Mouse (Mus musculus) CH12.LX (cell line): Measurements from ENCODE around the gene Rab2b. TPM values are rescaled to one million over a fixed set of nuclear protein-coding genes. Genes with fewer than 3 reads are reported as not detected.

ENCODE experiments used
- DNase-seq: peaks from one replicate; pipeline ENCODE4 v3.0.0-alpha.2; 2013; ENCODE audit errors: extremely low read depth
- H3K27ac ChIP-seq: 2 replicates; pipeline ENCODE4 v1.5.1; 2012; ENCODE audit warnings: low read depth, mild to moderate bottlenecking, control low read depth, moderate library complexity; ENCODE audit not compliant: insufficient read depth
- H3K27me3 ChIP-seq: replicated peaks from 2 replicates; pipeline ENCODE3; 2012; ENCODE audit warnings: inconsistent platforms
- H3K36me3 ChIP-seq, 2 experiments: replicated peaks in 1 of 2; 2 replicates each; pipeline versions ENCODE3 to v1.6.1; 2012; ENCODE audit warnings: inconsistent platforms in 1 of 2, low read length in 1 of 2, mild to moderate bottlenecking in 1 of 2, mixed read lengths in 1 of 2, moderate library complexity in 1 of 2; ENCODE audit not compliant: control insufficient read depth in 1 of 2, insufficient read depth in 1 of 2
- H3K4me1 ChIP-seq, 2 experiments: 2 replicates each; pipeline ENCODE4 v1.6.1; 2012; ENCODE audit warnings: inconsistent platforms in 1 of 2, moderate library complexity in 1 of 2; ENCODE audit not compliant: insufficient read depth in 2 of 2, control insufficient read depth in 1 of 2
- H3K4me2 ChIP-seq: 2 replicates; pipeline ENCODE4 v1.6.1; 2012; ENCODE audit warnings: low read depth, mild to moderate bottlenecking, control low read depth; ENCODE audit not compliant: poor library complexity, insufficient read depth, severe bottlenecking
- H3K4me3 ChIP-seq, 3 experiments: fragments of 150-350 bp in 1 of 3; sonication (generic) in 1 of 3; replicated peaks in 1 of 3; 2 replicates each; pipeline versions ENCODE3 to v1.5.1; 2011 to 2012; ENCODE audit warnings: low read depth in 2 of 3, low read length in 2 of 3, mild to moderate bottlenecking in 2 of 3, moderate library complexity in 2 of 3, control low read depth in 1 of 3, improper control_type of control experiment in 1 of 3, inconsistent platforms in 1 of 3, mixed read lengths in 1 of 3; ENCODE audit not compliant: poor library complexity in 1 of 3
- H3K79me2 ChIP-seq: replicated peaks from 2 replicates; pipeline ENCODE4 v1.6.1; 2012; ENCODE audit warnings: mild to moderate bottlenecking, moderate library complexity; ENCODE audit not compliant: control insufficient read depth, poor library complexity, insufficient read depth, severe bottlenecking; ENCODE audit errors: extremely low read depth
- H3K9ac ChIP-seq: 2 replicates; pipeline ENCODE4 v1.6.1; 2012; ENCODE audit warnings: low read depth, mild to moderate bottlenecking, control low read depth, moderate library complexity; ENCODE audit not compliant: insufficient read depth
- H3K9me3 ChIP-seq: replicated peaks from 2 replicates; pipeline ENCODE3; 2012; ENCODE audit warnings: low read length, inconsistent platforms, mixed read lengths
- BHLHE40 ChIP-seq: IDR thresholded peaks from 2 replicates; pipeline ENCODE4 v1.6.1; 2011; ENCODE audit warnings: mild to moderate bottlenecking, low read depth, low read length, improper control_type of control experiment
- CHD1 ChIP-seq: IDR thresholded peaks from 2 replicates; pipeline ENCODE4 v1.6.1; 2012; ENCODE audit warnings: low read depth, low read length, improper control_type of control experiment, inconsistent platforms
- EP300 ChIP-seq: IDR thresholded peaks from 2 replicates; pipeline ENCODE4 v1.6.1; 2011; ENCODE audit warnings: low read length, improper control_type of control experiment
- ETS1 ChIP-seq: conservative IDR thresholded peaks from 2 replicates; pipeline ENCODE4 v1.6.1; 2012; ENCODE audit warnings: low read depth, mild to moderate bottlenecking, inconsistent platforms, low read length, improper control_type of control experiment, moderate library complexity
- GABPA ChIP-seq: IDR thresholded peaks from 2 replicates; pipeline ENCODE4 v1.6.1; 2012; ENCODE audit warnings: low read depth, low read length, improper control_type of control experiment, inconsistent platforms; ENCODE audit not compliant: insufficient replicate concordance
- HCFC1 ChIP-seq: IDR thresholded peaks from 2 replicates; pipeline ENCODE4 v1.6.1; 2012; ENCODE audit warnings: low read depth, mild to moderate bottlenecking, inconsistent platforms, low read length, improper control_type of control experiment
- KAT2A ChIP-seq: IDR thresholded peaks from 2 replicates; pipeline ENCODE4 v1.6.1; 2012; ENCODE audit warnings: low read length, improper control_type of control experiment, inconsistent platforms; ENCODE audit not compliant: insufficient replicate concordance
- MEF2A ChIP-seq: IDR thresholded peaks from 2 replicates; pipeline ENCODE4 v1.6.1; 2014; ENCODE audit warnings: low read depth, mild to moderate bottlenecking, inconsistent platforms, low read length, improper control_type of control experiment, borderline replicate concordance
- NRF1 ChIP-seq: IDR thresholded peaks from 2 replicates; pipeline ENCODE4 v1.6.1; 2014; ENCODE audit warnings: low read depth, mild to moderate bottlenecking, inconsistent platforms, low read length, improper control_type of control experiment, moderate library complexity
- PAX5 ChIP-seq: IDR thresholded peaks from 2 replicates; pipeline ENCODE4 v1.6.1; 2012; ENCODE audit warnings: low read length, inconsistent platforms, mixed read lengths
- POLR2A ChIP-seq: IDR thresholded peaks from 2 replicates; pipeline ENCODE4 v1.6.1; 2011; ENCODE audit warnings: low read depth, mild to moderate bottlenecking, improper control_type of control experiment, low read length
- SIN3A ChIP-seq: IDR thresholded peaks from 2 replicates; pipeline ENCODE4 v1.6.1; 2012; ENCODE audit warnings: low read length, improper control_type of control experiment, inconsistent platforms
- ZC3H11A ChIP-seq: IDR thresholded peaks from 2 replicates; pipeline ENCODE4 v1.6.1; 2012; ENCODE audit warnings: low read depth, mild to moderate bottlenecking, inconsistent platforms, low read length, improper control_type of control experiment
- ZKSCAN1 ChIP-seq: IDR thresholded peaks from 2 replicates; pipeline ENCODE4 v1.6.1; 2012; ENCODE audit warnings: low read depth, inconsistent platforms, low read length, improper control_type of control experiment, borderline replicate concordance
- ZNF384 ChIP-seq: IDR thresholded peaks from 2 replicates; pipeline ENCODE4 v1.6.1; 2012; ENCODE audit warnings: low read depth, low read length, improper control_type of control experiment, inconsistent platforms
- dilution Hi-C: fragments of 300-500 bp; cut with MboI; formaldehyde crosslinking; loops from 2 replicates; pipeline ENCODE4 v1.14.3; 2020; ENCODE audit warnings: low sequenced_read_pairs; ENCODE audit not compliant: extremely low pct_unique_long_range_greater_than_20kb, extremely low pct_ligation_motif_present
- in situ Hi-C: fragments of 300-500 bp; cut with MboI; formaldehyde crosslinking; loops from 3 replicates; pipeline ENCODE4 v1.14.3; 2019; ENCODE audit warnings: low sequenced_read_pairs, low pct_ligation_motif_present, low pct_unique_long_range_greater_than_20kb, mixed read lengths
- polyA plus RNA-seq: library from polyadenylated mRNA; unstranded; fragments of >175 nt; gene quantifications from 2 replicates; pipeline ENCODE4 v1.2.1, GENCODE M21; 2012; ENCODE audit warnings: low read depth; ENCODE audit not compliant: insufficient read length
- total RNA-seq, 2 experiments: library from RNA; depleted of rRNA; stranded (reverse); fragments of 300-350 nt in 1 of 2; fragments of >200 nt in 1 of 2; gene quantifications; 2 replicates each; pipeline ENCODE4 v1.2.3; 2012 to 2014

Gene Rab2b
- total and polyA plus RNA-seq, 3 experiments = 4.6 to 10.2 (median 6.9) TPM

DNA sequence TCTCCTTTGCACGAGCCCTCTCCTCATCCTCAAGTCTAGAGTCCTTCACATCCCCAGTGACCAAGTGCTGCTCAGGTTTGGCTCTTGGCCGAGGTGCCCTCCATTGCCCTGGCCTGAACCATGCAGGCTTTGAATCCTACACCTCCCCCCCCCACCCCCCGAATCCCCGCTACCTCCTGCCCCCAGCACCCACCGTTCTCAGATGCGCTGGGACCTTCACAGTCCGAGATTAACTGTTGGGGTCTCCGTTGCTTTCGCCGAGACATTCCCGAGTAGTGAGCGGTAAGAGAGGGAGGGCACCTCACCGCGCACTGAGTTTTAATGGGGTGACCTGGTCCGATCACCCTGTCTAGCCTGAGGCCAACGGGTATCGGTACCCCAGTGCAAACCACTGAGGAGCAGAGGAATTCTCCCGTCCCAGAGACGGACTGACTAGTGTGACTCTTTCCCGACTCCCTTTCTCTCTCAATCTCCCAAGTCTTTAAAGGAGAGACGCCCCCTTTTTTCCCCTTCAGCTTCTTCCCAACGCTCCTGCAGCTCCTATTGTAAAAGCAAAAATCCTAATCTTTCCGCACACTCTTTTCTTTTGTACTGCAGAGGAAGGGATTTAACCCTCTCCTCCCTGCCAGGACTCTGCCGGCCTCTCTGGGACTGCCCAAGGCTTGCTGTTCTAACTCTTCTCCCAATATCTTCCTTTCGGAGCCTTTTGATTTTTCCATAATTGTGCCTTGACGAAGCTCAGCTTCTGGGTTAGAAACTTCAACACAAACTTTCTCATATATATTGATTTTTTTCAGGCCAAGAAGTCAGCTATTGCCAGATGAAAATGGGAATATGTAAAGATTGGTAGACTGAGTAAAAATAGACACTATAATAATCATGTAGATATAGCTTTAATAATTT lies 48.8 kb upstream of the Rab2b start, which contains the start of gene Sall2:
Sall2 (minus strand) TSS at position 853 of the 903 bp plus-strand sequence.
- dilution Hi-C loops = no loop called here
- no peaks in the 10 kb centered on the region for H3K79me2 ChIP-seq
- no peak within 1 kb of the TSS for H3K4me3 ChIP-seq
- TF ChIP-seq MEF2A = no peak
- no peak for TF ChIP-seq ZKSCAN1
- no peak for TF ChIP-seq BHLHE40
- peaks cover 10 to 11% of the 10 kb centered on the region in 2 experiments for H3K4me1 ChIP-seq
- no peaks in the 10 kb centered on the region for H3K36me3 ChIP-seq
- no peaks in the 10 kb centered on the region for H3K9me3 ChIP-seq
- H3K27ac ChIP-seq = no peak within 1 kb of the TSS
- H3K9ac ChIP-seq = 0 out of 2 replicates have a peak within 1 kb of the TSS, but pooled peaks have one; percentile 14
- H3K4me2 ChIP-seq = peak within 1 kb of the TSS; percentile 86
- in situ Hi-C loops = loop anchor here (25.0 kb wide), 1 partner anchor 416 kb away; the partner anchor contains the start of genes Ndrg2, Rnase13 and Tppp2
- peaks cover 8% of the 10 kb centered on the region for H3K27me3 ChIP-seq
- DNase-seq = no peak

DNA sequence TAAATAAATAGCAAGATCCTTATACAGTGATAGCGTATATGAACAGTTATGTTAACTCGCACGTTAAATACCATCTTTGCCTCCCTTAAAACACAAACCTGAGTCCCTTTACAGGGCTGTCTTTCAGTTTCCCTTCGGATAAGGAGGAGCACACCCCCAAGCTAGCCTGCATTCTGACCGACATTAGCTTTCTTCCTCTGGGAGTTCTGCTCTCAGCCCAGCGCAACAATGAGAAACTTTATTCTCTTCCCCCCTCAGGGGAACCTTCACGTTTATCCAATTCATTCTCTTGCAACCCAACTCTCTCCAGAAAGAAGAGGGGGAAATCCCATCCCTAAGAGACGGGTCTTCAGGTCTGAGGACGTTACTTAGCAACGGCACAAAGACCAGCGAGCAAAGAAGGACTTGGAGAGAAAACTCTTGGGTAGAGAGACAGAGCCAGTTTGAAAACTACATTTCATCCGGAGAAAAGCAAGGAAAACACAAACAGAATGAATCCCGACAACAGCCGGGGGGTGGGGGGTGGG lies 48.1 kb upstream of the Rab2b start:
- dilution Hi-C loops = no loop called here
- H3K27me3 ChIP-seq = peaks cover 8% of the 10 kb centered on the region
- H3K79me2 ChIP-seq = no peaks in the 10 kb centered on the region
- peak overlapping the region; percentile 86 for H3K4me2 ChIP-seq
- H3K36me3 ChIP-seq = no peaks in the 10 kb centered on the region
- H3K27ac ChIP-seq = no peak overlapping the region
- peaks cover 10 to 11% of the 10 kb centered on the region in 2 experiments for H3K4me1 ChIP-seq
- DNase-seq = peak; percentile 5
- no peaks in the 10 kb centered on the region for H3K9me3 ChIP-seq
- no peak overlapping the region for H3K4me3 ChIP-seq
- in situ Hi-C loops = loop anchor here (25.0 kb wide), 1 partner anchor 415 kb away; the partner anchor contains the start of genes Ndrg2, Rnase13 and Tppp2
- TF ChIP-seq ZNF384 (no peak), BHLHE40 (no peak), CHD1 (no peak), PAX5 (no peak), SIN3A (no peak), ZC3H11A (no peak), HCFC1 (no peak), KAT2A (no peak), GABPA (no peak), NRF1 (no peak), MEF2A (no peak), ETS1 (no peak), EP300 (no peak), POLR2A (no peak)
- H3K9ac ChIP-seq = 0 out of 2 replicates have a peak overlapping the region, but pooled peaks have one; percentile 14
